ENCODE assay signal across 18 mouse cellular contexts in genomic region chr16:38443721-38444464, GRCm38 (mm10). TPM values are rescaled to one million over a fixed set of nuclear protein-coding genes. Genes with fewer than 3 reads are reported as not detected.
"Had no signal": no experiment of that assay in that cellular context is flagged by ENCODE, and none has a peak within 500 bp of the region (broad histone marks: within the 10 kb centered on the region; RNA-seq: fewer than 3 reads in every experiment).

No protein-coding gene starts in this region.

- H3K4me1 ChIP-seq: kidney, embryonic 15.5 days; liver, embryonic 13.5 days; lung, embryonic 15.5 days; midbrain, embryonic 15.5 days; neural tube, embryonic 12.5 days; stomach, embryonic 15.5 days had no signal

- H3K27me3 ChIP-seq: kidney, embryonic 15.5 days; limb, embryonic 12.5 days; liver, embryonic 13.5 days; lung, embryonic 15.5 days; midbrain, embryonic 15.5 days; neural tube, embryonic 12.5 days; stomach, embryonic 15.5 days had no signal

- H3K9ac ChIP-seq: kidney, embryonic 15.5 days; limb, embryonic 12.5 days; liver, embryonic 13.5 days; liver, postnatal 0 days; lung, embryonic 15.5 days; midbrain, embryonic 15.5 days; neural tube, embryonic 12.5 days; stomach, embryonic 15.5 days had no signal

- H3K27ac ChIP-seq: kidney, embryonic 15.5 days; left cerebral cortex, adult 2 months; limb, embryonic 12.5 days; liver, embryonic 13.5 days; lung, embryonic 15.5 days; macrophage; midbrain, embryonic 15.5 days; neural tube, embryonic 12.5 days; stomach, embryonic 15.5 days had no signal

- H3K9me3 ChIP-seq: kidney, embryonic 15.5 days; limb, embryonic 12.5 days; liver, embryonic 13.5 days; lung, embryonic 15.5 days; midbrain, embryonic 15.5 days; neural tube, embryonic 12.5 days; stomach, embryonic 15.5 days had no signal

- H3K4me2 ChIP-seq: kidney, embryonic 15.5 days; limb, embryonic 12.5 days; liver, embryonic 13.5 days; lung, embryonic 15.5 days; midbrain, embryonic 15.5 days; neural tube, embryonic 12.5 days; stomach, embryonic 15.5 days had no signal

- ATAC-seq: liver, postnatal 0 days; midbrain, embryonic 15.5 days had no signal

- H3K4me3 ChIP-seq: kidney, embryonic 15.5 days; left cerebral cortex, adult 2 months; limb, embryonic 12.5 days; liver, embryonic 13.5 days; lung, embryonic 15.5 days; midbrain, embryonic 15.5 days; neural tube, embryonic 12.5 days; stomach, embryonic 15.5 days had no signal

- DNase-seq: kidney, adult 18-20 months; kidney, postnatal 14 days; liver; liver, embryonic 13.5 days; liver, postnatal 0 days; lung, postnatal 14 days; retina, postnatal 1 day; right cerebral cortex, postnatal 14 days; thymus, postnatal 14 days had no signal

RNA-seq across cellular contexts. Expression of gene Pla1a, which starts 10.9 kb away (rescaled TPM):
- total RNA-seq: monocyte, adult 5-6 weeks had no signal
- polyA plus RNA-seq: macrophage had no signal
